Mouse (Mus musculus) megakaryocyte, embryonic 14.5 days (primary cell): Measurements from ENCODE around the gene Isg20.

Source experiments
- FLI1 ChIP-seq: IDR thresholded peaks from 2 replicates; pipeline ENCODE4 v1.6.1; 2012; ENCODE audit warnings: low read length, inconsistent platforms, mixed read lengths
- GATA1 ChIP-seq: IDR thresholded peaks from 3 replicates; pipeline ENCODE4 v1.6.1; 2012; ENCODE audit warnings: mixed read lengths, low read length, inconsistent platforms, borderline replicate concordance

GRCm38 (mm10) chr7:78912974-78913474 is at the start of gene Isg20:
- TF ChIP-seq GATA1 (no peak), FLI1 (no peak)
